Mouse (Mus musculus): Measurements from ENCODE around the gene Dynlt1c. TPM values are rescaled to one million over a fixed set of nuclear protein-coding genes. Genes with fewer than 3 reads are reported as not detected.
"Not testable (repeated sequence)": the region's sequence is repeated elsewhere in the genome, so short reads cannot be mapped to it uniquely, and the experiment has no call there.

Dynlt1c gene
- polyA plus RNA-seq, 1 experiment from 2014 or later, result 42.8 TPM

DNA sequence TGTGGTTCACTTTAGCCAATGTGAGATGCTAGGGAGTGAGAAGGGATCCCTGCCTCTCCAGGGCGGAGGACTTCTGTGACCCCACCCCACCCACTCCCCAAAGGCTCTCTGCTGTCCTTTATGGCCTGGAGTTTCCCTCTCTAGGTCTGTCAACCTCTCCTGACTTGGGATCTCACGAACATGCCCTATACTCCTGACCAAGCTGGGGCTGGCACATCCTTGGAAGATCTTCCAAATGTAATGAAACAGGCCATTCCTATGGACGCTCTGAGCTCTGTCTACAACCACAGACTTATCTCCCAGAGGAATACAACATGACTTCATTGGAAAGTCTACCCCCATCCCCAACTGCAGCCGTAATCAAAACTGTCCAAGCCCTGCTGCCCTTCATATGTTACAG, 43.2 kb downstream of the Dynlt1c start:
- H3K4me2 ChIP-seq (replicated peaks; ENCODE audit: low read depth, low read length), result not testable (repeated sequence)

DNA sequence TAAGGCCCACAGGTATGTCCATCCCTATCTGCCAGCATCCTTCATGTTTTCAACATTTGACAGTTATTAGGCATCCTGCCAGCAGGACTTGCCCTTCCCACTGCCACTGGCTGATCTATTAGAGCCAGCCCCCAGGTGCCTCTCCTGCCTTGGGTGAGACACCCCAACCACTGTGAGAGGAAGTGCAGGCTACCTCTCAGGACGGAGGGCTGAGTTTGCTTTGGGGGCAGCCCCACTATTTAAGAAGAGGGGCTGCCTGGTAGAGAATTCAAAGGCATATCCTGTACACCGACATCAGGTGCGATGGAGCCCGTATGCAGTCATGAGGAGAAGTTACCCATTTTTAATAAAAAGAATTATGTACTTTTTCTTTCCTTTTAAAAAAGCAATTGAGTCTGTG, 44.2 kb downstream of the Dynlt1c start:
- not testable (repeated sequence) for H3K4me2 ChIP-seq (replicated peaks; ENCODE audit: low read depth, low read length); ATAC-seq (ENCODE audit: low FRiP score, low TSS enrichment)
- 79% methylated on average over 1 of the region's 4 CpGs for WGBS

More for the DNA sequence above, 43.2 kb downstream of the Dynlt1c start:
- not testable (repeated sequence) for H3K9ac ChIP-seq (ENCODE audit: low read depth, low read length); H3K4me3 ChIP-seq (ENCODE audit: low read length); H3K9me3 ChIP-seq (ENCODE audit: control insufficient read depth, low read length); H3K36me3 ChIP-seq (ENCODE audit: control insufficient read depth, insufficient read depth, low read length); H3K4me1 ChIP-seq (ENCODE audit: control insufficient read depth, insufficient read depth, low read length); H3K27ac ChIP-seq (ENCODE audit: low read depth, low read length); H3K27me3 ChIP-seq (ENCODE audit: control insufficient read depth, insufficient read depth, low read length); ATAC-seq (ENCODE audit: low FRiP score, low TSS enrichment)
- WGBS, result 85% methylated on average over 4 of the region's 4 CpGs

GRCm38 (mm10) chr17:6646841-6647240, 45.4 kb downstream of the Dynlt1c start:
- not testable (repeated sequence) for H3K27ac ChIP-seq (ENCODE audit: low read depth, low read length); H3K9me3 ChIP-seq (ENCODE audit: control insufficient read depth, low read length); ATAC-seq (ENCODE audit: low FRiP score, low TSS enrichment); H3K36me3 ChIP-seq (ENCODE audit: control insufficient read depth, insufficient read depth, low read length); H3K27me3 ChIP-seq (ENCODE audit: control insufficient read depth, insufficient read depth, low read length); H3K4me2 ChIP-seq (replicated peaks; ENCODE audit: low read depth, low read length); H3K4me1 ChIP-seq (ENCODE audit: control insufficient read depth, insufficient read depth, low read length); H3K4me3 ChIP-seq (ENCODE audit: low read length); H3K9ac ChIP-seq (ENCODE audit: low read depth, low read length)
- 96% methylated on average over 8 of the region's 8 CpGs for WGBS

More for the DNA sequence above, 44.2 kb downstream of the Dynlt1c start:
- H3K9me3 ChIP-seq (ENCODE audit: control insufficient read depth, low read length); H3K9ac ChIP-seq (ENCODE audit: low read depth, low read length); H3K4me1 ChIP-seq (ENCODE audit: control insufficient read depth, insufficient read depth, low read length); H3K27me3 ChIP-seq (ENCODE audit: control insufficient read depth, insufficient read depth, low read length); H3K4me3 ChIP-seq (ENCODE audit: low read length); H3K27ac ChIP-seq (ENCODE audit: low read depth, low read length); H3K36me3 ChIP-seq (ENCODE audit: control insufficient read depth, insufficient read depth, low read length): not testable (repeated sequence)

DNA sequence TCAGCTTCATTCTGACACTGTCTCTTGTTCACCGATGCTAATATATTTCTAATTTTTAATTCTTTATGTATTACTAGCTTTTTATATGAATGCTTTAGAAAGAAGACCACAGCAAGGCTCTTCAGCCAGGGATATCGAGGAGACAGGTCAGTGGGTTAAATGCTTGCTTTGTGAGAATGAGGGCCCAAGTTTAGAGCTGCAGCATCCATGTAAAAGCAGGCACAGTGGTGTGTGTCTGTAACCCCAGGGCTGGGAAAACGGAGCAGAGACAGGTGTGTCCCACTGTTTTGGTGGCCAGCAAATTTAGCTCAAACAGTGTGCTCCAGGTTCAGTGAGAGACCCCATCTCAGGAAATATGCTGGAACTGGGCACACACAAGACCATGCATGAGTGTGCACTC, 46.0 kb downstream of the Dynlt1c start:
- H3K27me3 ChIP-seq (ENCODE audit: control insufficient read depth, insufficient read depth, low read length); H3K27ac ChIP-seq (ENCODE audit: low read depth, low read length); H3K36me3 ChIP-seq (ENCODE audit: control insufficient read depth, insufficient read depth, low read length); ATAC-seq (ENCODE audit: low FRiP score, low TSS enrichment); H3K4me2 ChIP-seq (replicated peaks; ENCODE audit: low read depth, low read length); H3K4me3 ChIP-seq (ENCODE audit: low read length); H3K4me1 ChIP-seq (ENCODE audit: control insufficient read depth, insufficient read depth, low read length); H3K9me3 ChIP-seq (ENCODE audit: control insufficient read depth, low read length); H3K9ac ChIP-seq (ENCODE audit: low read depth, low read length): not testable (repeated sequence)
- 100% methylated on average over 3 of the region's 3 CpGs for WGBS

GRCm38 (mm10) chr17:6650904-6651565, 49.6 kb downstream of the Dynlt1c start:
- H3K27me3 ChIP-seq (ENCODE audit: control insufficient read depth, insufficient read depth, low read length); H3K36me3 ChIP-seq (ENCODE audit: control insufficient read depth, insufficient read depth, low read length); H3K27ac ChIP-seq (ENCODE audit: low read depth, low read length); H3K4me2 ChIP-seq (replicated peaks; ENCODE audit: low read depth, low read length); H3K9ac ChIP-seq (ENCODE audit: low read depth, low read length); ATAC-seq (ENCODE audit: low FRiP score, low TSS enrichment); H3K4me1 ChIP-seq (ENCODE audit: control insufficient read depth, insufficient read depth, low read length); H3K4me3 ChIP-seq (ENCODE audit: low read length); H3K9me3 ChIP-seq (ENCODE audit: control insufficient read depth, low read length): not testable (repeated sequence)
- WGBS, result 89% methylated on average over 4 of the region's 7 CpGs

DNA sequence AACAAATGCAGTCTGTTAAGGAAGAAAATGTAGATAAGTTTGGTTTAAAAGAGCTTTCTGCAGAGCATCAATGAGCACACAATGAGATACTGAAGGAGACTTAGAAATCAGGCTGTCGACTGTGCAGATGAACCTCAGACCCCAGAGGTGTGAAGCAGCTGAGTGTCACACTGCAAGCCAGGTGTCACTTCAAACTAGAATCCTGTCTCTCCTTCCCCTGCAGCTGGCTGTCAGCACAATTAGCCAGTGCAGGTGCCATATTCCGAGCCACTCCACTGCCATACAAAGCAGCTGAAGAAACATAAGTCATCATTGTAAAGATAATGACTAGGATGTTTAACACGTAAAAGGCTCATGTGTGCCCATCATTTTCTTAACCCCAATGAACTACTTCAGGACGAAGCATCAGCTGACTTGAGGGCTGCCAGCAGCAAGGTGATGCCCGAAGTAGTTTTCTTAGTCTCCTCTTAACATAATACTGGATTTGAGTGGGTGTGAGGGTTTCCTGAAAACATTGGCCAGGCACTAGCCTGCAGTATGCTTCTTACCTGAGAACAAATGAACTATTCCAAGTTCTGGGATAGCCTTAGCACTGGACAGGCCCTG, 52.0 kb downstream of the Dynlt1c start:
- H3K27me3 ChIP-seq (ENCODE audit: control insufficient read depth, insufficient read depth, low read length); H3K9me3 ChIP-seq (ENCODE audit: control insufficient read depth, low read length); H3K27ac ChIP-seq (ENCODE audit: low read depth, low read length); H3K4me3 ChIP-seq (ENCODE audit: low read length); H3K4me2 ChIP-seq (replicated peaks; ENCODE audit: low read depth, low read length); H3K36me3 ChIP-seq (ENCODE audit: control insufficient read depth, insufficient read depth, low read length); H3K9ac ChIP-seq (ENCODE audit: low read depth, low read length); ATAC-seq (ENCODE audit: low FRiP score, low TSS enrichment); H3K4me1 ChIP-seq (ENCODE audit: control insufficient read depth, insufficient read depth, low read length): not testable (repeated sequence)
- WGBS, result 87% methylated on average over 4 of the region's 5 CpGs

DNA sequence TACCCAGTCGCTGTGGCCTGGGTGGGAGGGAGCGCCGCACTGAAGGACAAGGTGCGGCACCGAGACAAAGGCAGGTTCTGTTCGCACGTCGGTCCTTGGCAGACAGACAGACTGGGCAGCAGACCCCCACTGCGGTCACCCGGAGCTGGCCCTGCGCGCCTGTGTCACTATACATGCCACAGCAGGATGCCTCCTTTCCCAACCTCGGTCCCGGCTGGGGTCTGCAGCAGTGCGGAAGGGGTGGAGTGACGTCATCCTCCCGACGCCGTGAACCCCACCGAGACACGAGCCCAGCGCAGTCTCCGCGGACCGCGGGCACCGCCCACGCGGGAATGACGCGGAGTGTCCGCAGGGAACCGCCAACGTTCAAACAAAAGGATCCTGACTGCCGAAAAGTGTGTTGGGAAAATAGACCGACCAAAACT, 53.6 kb downstream of the Dynlt1c start:
- H3K4me2 ChIP-seq (replicated peaks; ENCODE audit: low read depth, low read length), result peak overlapping the region; percentile 36
- H3K27ac ChIP-seq (ENCODE audit: low read depth, low read length); H3K36me3 ChIP-seq (ENCODE audit: control insufficient read depth, insufficient read depth, low read length); H3K9me3 ChIP-seq (ENCODE audit: control insufficient read depth, low read length); H3K4me1 ChIP-seq (ENCODE audit: control insufficient read depth, insufficient read depth, low read length); H3K27me3 ChIP-seq (ENCODE audit: control insufficient read depth, insufficient read depth, low read length): not testable (repeated sequence)
- peak; percentile 89 for ATAC-seq (ENCODE audit: low FRiP score, low TSS enrichment)
- WGBS, result under 1% methylated on average over 29 of the region's 36 CpGs
- peak overlapping the region; percentile 62 for H3K9ac ChIP-seq (ENCODE audit: low read depth, low read length)
- H3K4me3 ChIP-seq (ENCODE audit: low read length), result peak overlapping the region; percentile 54

DNA sequence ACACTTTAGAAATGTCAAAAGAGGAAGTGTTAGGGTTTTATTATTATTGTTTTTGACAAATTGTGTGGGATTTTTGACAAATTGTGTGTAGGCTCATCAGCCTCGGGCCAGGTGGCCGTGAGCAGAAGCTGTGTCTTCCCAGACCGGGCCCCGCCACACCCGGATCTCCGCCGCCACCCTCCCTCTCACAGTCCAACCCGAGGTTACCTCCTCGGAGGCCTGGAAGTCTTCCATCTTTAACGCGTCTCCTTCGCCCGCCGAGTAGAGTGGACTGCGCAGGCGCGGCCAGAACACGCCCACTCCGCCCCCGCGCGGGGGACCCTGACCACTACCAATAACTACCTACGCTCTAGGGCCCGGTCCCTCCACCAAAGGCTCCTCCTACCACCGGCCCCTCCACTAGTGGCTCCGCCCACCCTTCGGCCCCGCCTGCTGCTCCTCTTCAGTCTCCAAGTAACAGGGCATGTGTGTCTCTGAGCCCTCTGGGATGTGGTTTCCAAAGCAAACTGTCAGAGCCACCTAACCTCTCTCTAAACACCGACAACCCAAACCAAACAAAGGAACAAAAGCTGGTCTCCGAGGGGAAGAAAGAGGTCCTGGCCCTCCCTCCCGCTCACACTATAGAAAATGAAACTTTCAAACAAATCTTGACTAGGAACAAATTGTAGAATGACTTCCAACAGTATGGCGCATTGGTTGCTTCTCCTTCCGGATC, 54.3 kb downstream of the Dynlt1c start, which contains the start of gene Dynlt1f:
Dynlt1f (minus strand) TSS at position 334 of the 715 bp plus-strand sequence.
- peak within 1 kb of the TSS; percentile 36 for H3K4me2 ChIP-seq (replicated peaks; ENCODE audit: low read depth, low read length)
- peak within 1 kb of the TSS; percentile 54 for H3K4me3 ChIP-seq (ENCODE audit: low read length)
- not testable (repeated sequence) for H3K36me3 ChIP-seq (ENCODE audit: control insufficient read depth, insufficient read depth, low read length); H3K27ac ChIP-seq (ENCODE audit: low read depth, low read length); H3K9me3 ChIP-seq (ENCODE audit: control insufficient read depth, low read length); H3K4me1 ChIP-seq (ENCODE audit: control insufficient read depth, insufficient read depth, low read length); H3K27me3 ChIP-seq (ENCODE audit: control insufficient read depth, insufficient read depth, low read length)
- WGBS, result 5% methylated on average over 17 of the region's 33 CpGs
- ATAC-seq (ENCODE audit: low FRiP score, low TSS enrichment), result peak; percentile 97
- H3K9ac ChIP-seq (ENCODE audit: low read depth, low read length), result peak within 1 kb of the TSS; percentile 62

GRCm38 (mm10) chr17:6656471-6656870, 55.0 kb downstream of the Dynlt1c start:
- not testable (repeated sequence) for H3K9ac ChIP-seq (ENCODE audit: low read depth, low read length); H3K36me3 ChIP-seq (ENCODE audit: control insufficient read depth, insufficient read depth, low read length); H3K4me3 ChIP-seq (ENCODE audit: low read length); H3K27me3 ChIP-seq (ENCODE audit: control insufficient read depth, insufficient read depth, low read length); H3K9me3 ChIP-seq (ENCODE audit: control insufficient read depth, low read length); H3K27ac ChIP-seq (ENCODE audit: low read depth, low read length); H3K4me1 ChIP-seq (ENCODE audit: control insufficient read depth, insufficient read depth, low read length); H3K4me2 ChIP-seq (replicated peaks; ENCODE audit: low read depth, low read length); ATAC-seq (ENCODE audit: low FRiP score, low TSS enrichment)
- WGBS, result 88% methylated on average over 1 of the region's 3 CpGs
